ENCODE assay signal across 8 mouse cellular contexts in the genomic region with DNA sequence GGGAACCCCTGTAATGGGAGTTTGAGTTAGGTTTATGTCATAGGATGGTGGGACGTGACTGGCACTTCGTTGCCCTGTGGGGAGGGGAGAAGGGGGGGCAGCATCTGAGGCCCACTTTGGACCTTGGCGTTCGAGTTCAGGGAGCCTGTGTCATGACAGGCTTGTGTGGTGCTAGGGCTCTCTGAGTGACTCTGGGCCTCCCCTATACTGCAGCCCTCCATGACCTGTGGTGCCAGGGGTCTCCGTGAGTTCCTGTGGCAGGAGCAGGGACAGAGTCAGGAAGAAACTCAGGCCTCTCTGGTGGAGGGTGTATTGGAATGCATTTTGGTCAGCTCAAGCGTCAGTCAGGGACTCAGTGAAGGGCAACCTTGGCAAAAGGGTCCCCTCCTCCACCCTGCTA. TPM values are rescaled to one million over a fixed set of nuclear protein-coding genes. Genes with fewer than 3 reads are reported as not detected.
DNase-seq lines count a peak whose midpoint lies in the region; ATAC-seq lines count a peak whose summit lies in the region.

No protein-coding gene starts in this region.

- H3K4me1 ChIP-seq in heart, embryonic 12.5 days (replicated peaks), result peaks cover 28% of the 10 kb centered on the region
- no peaks in the 10 kb centered on the region for H3K4me1 ChIP-seq in midbrain, embryonic 13.5 days (replicated peaks)
- H3K4me1 ChIP-seq in midbrain, embryonic 15.5 days, result no peaks in the 10 kb centered on the region
- H3K4me1 ChIP-seq in limb, embryonic 10.5 days, result peaks cover 10% of the 10 kb centered on the region
- no peaks in the 10 kb centered on the region for H3K4me1 ChIP-seq in stomach, embryonic 15.5 days

- peak overlapping the region; percentile 53 for H3K4me2 ChIP-seq in heart, embryonic 12.5 days
- no peak overlapping the region for H3K4me2 ChIP-seq in midbrain, embryonic 13.5 days (replicated peaks)
- no peak overlapping the region; the same call in 1 of the 2 replicates for H3K4me2 ChIP-seq in midbrain, embryonic 15.5 days
- H3K4me2 ChIP-seq in stomach, embryonic 15.5 days, result peak overlapping the region; percentile 2

- peak; percentile 59 for ATAC-seq in heart, embryonic 12.5 days (ENCODE audit: insufficient number of reproducible peaks, low FRiP score)
- ATAC-seq in midbrain, embryonic 13.5 days, result 0 out of 2 replicates have a peak, but pooled peaks have one; percentile 17
- ATAC-seq in midbrain, embryonic 15.5 days (replicated peaks), result no peak
- no peak for ATAC-seq in stomach, embryonic 15.5 days (ENCODE audit: insufficient read depth, low FRiP score, low read depth)
- ATAC-seq in megakaryocyte progenitor cell, adult 5-6 weeks (replicated peaks; ENCODE audit: poor library complexity), result no peak

- no peaks in the 10 kb centered on the region for H3K9me3 ChIP-seq in heart, embryonic 12.5 days (replicated peaks)
- no peaks in the 10 kb centered on the region; the same call in 1 of the 2 replicates for H3K9me3 ChIP-seq in midbrain, embryonic 13.5 days
- no peaks in the 10 kb centered on the region for H3K9me3 ChIP-seq in midbrain, embryonic 15.5 days
- no peaks in the 10 kb centered on the region for H3K9me3 ChIP-seq in limb, embryonic 10.5 days (replicated peaks)
- H3K9me3 ChIP-seq in stomach, embryonic 15.5 days, result no peaks in the 10 kb centered on the region

- DNase-seq in heart, postnatal 4 days, result no peak
- no peak for DNase-seq in limb, embryonic 10.5 days (ENCODE audit: low spot score)
- no peak for DNase-seq in layer of hippocampus, adult 9-10 months (ENCODE audit: low spot score)

- H3K9ac ChIP-seq in heart, embryonic 12.5 days, result peak overlapping the region; percentile 58
- H3K9ac ChIP-seq in midbrain, embryonic 13.5 days (replicated peaks), result no peak overlapping the region
- H3K9ac ChIP-seq in midbrain, embryonic 15.5 days, result no peak overlapping the region
- H3K9ac ChIP-seq in stomach, embryonic 15.5 days, result no peak overlapping the region

- H3K27me3 ChIP-seq in heart, embryonic 12.5 days (replicated peaks), result no peaks in the 10 kb centered on the region
- no peaks in the 10 kb centered on the region for H3K27me3 ChIP-seq in midbrain, embryonic 13.5 days
- no peaks in the 10 kb centered on the region for H3K27me3 ChIP-seq in midbrain, embryonic 15.5 days (replicated peaks)
- no peaks in the 10 kb centered on the region for H3K27me3 ChIP-seq in limb, embryonic 10.5 days (ENCODE audit: low read depth, poor library complexity, severe bottlenecking)
- no peaks in the 10 kb centered on the region for H3K27me3 ChIP-seq in stomach, embryonic 15.5 days (replicated peaks)

- WGBS in heart, embryonic 12.5 days, result 73% methylated on average over 6 of the region's 6 CpGs
- 79% methylated on average over 6 of the region's 6 CpGs for WGBS in midbrain, embryonic 13.5 days
- WGBS in midbrain, embryonic 15.5 days, result 83% methylated on average over 6 of the region's 6 CpGs
- 82% methylated on average over 6 of the region's 6 CpGs for WGBS in limb, embryonic 10.5 days
- 79% methylated on average over 6 of the region's 6 CpGs for WGBS in stomach, embryonic 15.5 days

- no peaks in the 10 kb centered on the region for H3K36me3 ChIP-seq in heart, embryonic 12.5 days
- no peaks in the 10 kb centered on the region for H3K36me3 ChIP-seq in midbrain, embryonic 13.5 days
- H3K36me3 ChIP-seq in midbrain, embryonic 15.5 days (replicated peaks), result no peaks in the 10 kb centered on the region
- H3K36me3 ChIP-seq in limb, embryonic 10.5 days, result no peaks in the 10 kb centered on the region
- no peaks in the 10 kb centered on the region for H3K36me3 ChIP-seq in stomach, embryonic 15.5 days

- H3K4me3 ChIP-seq in heart, embryonic 12.5 days, result peak overlapping the region; percentile 29
- no peak overlapping the region for H3K4me3 ChIP-seq in midbrain, embryonic 13.5 days (replicated peaks)
- no peak overlapping the region for H3K4me3 ChIP-seq in midbrain, embryonic 15.5 days
- peak overlapping the region; percentile 16 for H3K4me3 ChIP-seq in limb, embryonic 10.5 days
- peak overlapping the region; percentile 25 for H3K4me3 ChIP-seq in stomach, embryonic 15.5 days (replicated peaks)

- H3K27ac ChIP-seq in heart, embryonic 12.5 days (ENCODE audit: poor library complexity, severe bottlenecking), result peak overlapping the region; percentile 5; the same call in 1 of the 2 replicates
- no peak overlapping the region for H3K27ac ChIP-seq in midbrain, embryonic 13.5 days
- no peak overlapping the region for H3K27ac ChIP-seq in midbrain, embryonic 15.5 days
- H3K27ac ChIP-seq in limb, embryonic 10.5 days, result peak overlapping the region; percentile 68
- H3K27ac ChIP-seq in stomach, embryonic 15.5 days, result 0 out of 2 replicates have a peak overlapping the region, but pooled peaks have one; percentile 6

RNA-seq across cellular contexts. Expression of a gene that starts 0.6 kb away (rescaled TPM):
- 5.9 and 7.9 TPM in 2 replicates for polyA plus RNA-seq in heart, embryonic 12.5 days (2016; fragmentation: Nextera tagmentation; extraction: Ambion mirVana)
- 10 to 100 TPM; 10.7 to 15.6 TPM for total RNA-seq in heart, postnatal 4 days (2021)
- 1.9 and 2.5 TPM in 2 replicates for polyA plus RNA-seq in midbrain, embryonic 13.5 days (2015; fragmentation: Nextera tagmentation; extraction: Ambion mirVana)
- polyA plus RNA-seq in midbrain, embryonic 15.5 days (2015; fragmentation: Nextera tagmentation; extraction: Ambion mirVana), result 4.8 and 5.4 TPM in 2 replicates
- polyA plus RNA-seq in limb, embryonic 10.5 days (2016; fragmentation: Nextera tagmentation; extraction: Ambion mirVana), result 2.0 and 3.9 TPM in 2 replicates
- 5.1 and 6.7 TPM in 2 replicates for polyA plus RNA-seq in stomach, embryonic 15.5 days (2015; fragmentation: Nextera tagmentation; extraction: Ambion mirVana)
- total RNA-seq in megakaryocyte progenitor cell, adult 5-6 weeks (2015), result 57.6 and 66.3 TPM in 2 replicates
- total RNA-seq in megakaryocyte progenitor cell, adult 5-6 weeks (2017), result 67.8 and 85.6 TPM in 2 replicates

RNA-seq across cellular contexts. Expression of a gene that starts 47.0 kb away (rescaled TPM):
- polyA plus RNA-seq in heart, embryonic 12.5 days (2016; fragmentation: Nextera tagmentation; extraction: Ambion mirVana), result 0.15 and 0.24 TPM in 2 replicates
- total RNA-seq in heart, postnatal 4 days (2021), result under 1 TPM; 0.29 to 0.41 TPM
- polyA plus RNA-seq in midbrain, embryonic 13.5 days (2015; fragmentation: Nextera tagmentation; extraction: Ambion mirVana), result 6.8 and 9.6 TPM in 2 replicates
- polyA plus RNA-seq in midbrain, embryonic 15.5 days (2015; fragmentation: Nextera tagmentation; extraction: Ambion mirVana), result 22.1 and 24.4 TPM in 2 replicates
- polyA plus RNA-seq in limb, embryonic 10.5 days (2016; fragmentation: Nextera tagmentation; extraction: Ambion mirVana), result 0.23 and 0.35 TPM in 2 replicates
- polyA plus RNA-seq in stomach, embryonic 15.5 days (2015; fragmentation: Nextera tagmentation; extraction: Ambion mirVana), result 12.2 and 14.6 TPM in 2 replicates
- total RNA-seq in megakaryocyte progenitor cell, adult 5-6 weeks (2015), result not detected in 2 replicates
- not detected in 2 replicates for total RNA-seq in megakaryocyte progenitor cell, adult 5-6 weeks (2017)

Comparison
In these comparisons a context has a peak if more than half of its experiments do, and no peak if none do; other contexts are left out.
1. ATAC-seq: peak in heart, embryonic 12.5 days (single experiment) and midbrain, embryonic 13.5 days (single experiment); none in midbrain, embryonic 15.5 days (single experiment), stomach, embryonic 15.5 days (single experiment) and megakaryocyte progenitor cell, adult 5-6 weeks (single experiment).
2. H3K27ac ChIP-seq: peak in heart, embryonic 12.5 days (single experiment), limb, embryonic 10.5 days (single experiment) and stomach, embryonic 15.5 days (single experiment); none in midbrain, embryonic 13.5 days (single experiment) and midbrain, embryonic 15.5 days (single experiment).
3. H3K4me2 ChIP-seq: peak in heart, embryonic 12.5 days (single experiment) and stomach, embryonic 15.5 days (single experiment); none in midbrain, embryonic 13.5 days (single experiment) and midbrain, embryonic 15.5 days (single experiment).
4. H3K4me3 ChIP-seq: peak in heart, embryonic 12.5 days (single experiment), limb, embryonic 10.5 days (single experiment) and stomach, embryonic 15.5 days (single experiment); none in midbrain, embryonic 13.5 days (single experiment) and midbrain, embryonic 15.5 days (single experiment).